Mouse (Mus musculus): Measurements from ENCODE around the gene Cd248. TPM values are rescaled to one million over a fixed set of nuclear protein-coding genes. Genes with fewer than 3 reads are reported as not detected.

The Cd248 gene
- total and polyA plus RNA-seq, 2 experiments from 2014 or later: 16.3 to 20.8 TPM

DNA sequence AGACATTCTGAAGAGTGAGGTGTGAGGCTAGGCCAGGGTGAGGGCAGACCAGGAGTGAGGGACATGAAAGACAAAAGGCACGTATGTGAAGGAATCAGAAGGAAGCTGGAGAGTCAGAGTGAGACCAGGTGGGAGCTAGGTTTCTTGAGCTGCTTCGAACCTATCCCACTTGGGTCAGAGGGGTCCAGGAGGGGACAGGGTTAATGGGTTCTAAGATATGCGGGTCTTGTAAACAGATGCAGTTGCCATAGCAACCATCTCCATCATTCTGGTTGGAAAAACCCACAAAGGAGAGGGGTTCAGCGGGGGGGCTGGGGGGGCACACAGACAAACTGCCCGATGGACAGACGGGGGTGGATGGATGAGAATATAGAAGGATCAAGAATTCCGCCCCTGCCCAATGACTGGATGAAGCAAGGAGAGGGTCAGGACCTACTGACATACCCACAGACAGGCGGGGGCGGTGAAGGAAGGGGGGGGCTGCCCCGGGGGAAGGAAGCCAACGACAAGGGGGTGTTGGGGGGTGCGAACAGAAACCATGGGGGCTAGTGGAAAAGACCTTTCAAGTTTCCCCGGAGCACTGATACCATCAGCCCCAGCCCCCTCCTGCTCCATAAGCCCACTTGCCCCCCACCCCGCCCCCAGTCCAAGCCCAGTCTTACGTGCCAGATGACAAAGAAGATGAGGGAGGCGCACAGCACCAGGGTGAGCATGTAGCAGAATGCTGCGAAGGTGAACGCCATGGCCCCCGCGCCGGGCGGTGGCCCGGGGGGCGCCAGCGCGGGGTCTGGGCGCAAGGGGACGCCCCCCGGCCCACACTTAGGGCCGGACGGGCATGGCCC, 29.9 kb downstream of the Cd248 start:
- no peak for TF ChIP-seq CTCF (IDR thresholded peaks at IDR 0.05; ENCODE audit: low read depth)
- peak overlapping the region; percentile 94 for H3K4me3 ChIP-seq (ENCODE audit: low read depth, low read length)
- peak overlapping the region; percentile 74 for H3K4me2 ChIP-seq (ENCODE audit: low read depth)
- no peaks in the 10 kb centered on the region for H3K27me3 ChIP-seq (ENCODE audit: insufficient read depth, low read length)
- H3K9me3 ChIP-seq (ENCODE audit: low read length): no peaks in the 10 kb centered on the region
- DNase-seq (peak; percentile 73), ATAC-seq (peak; percentile 46; the same call in 1 of the 2 replicates)
- peak overlapping the region; percentile 97 for H3K27ac ChIP-seq (ENCODE audit: low read depth, low read length)
- peaks cover 40% of the 10 kb centered on the region for H3K36me3 ChIP-seq (ENCODE audit: insufficient read depth)
- peak overlapping the region; percentile 99 for H3K9ac ChIP-seq
- WGBS: 3% methylated on average over 25 of the region's 31 CpGs
- H3K4me1 ChIP-seq (ENCODE audit: insufficient read depth): peaks cover 38% of the 10 kb centered on the region

DNA sequence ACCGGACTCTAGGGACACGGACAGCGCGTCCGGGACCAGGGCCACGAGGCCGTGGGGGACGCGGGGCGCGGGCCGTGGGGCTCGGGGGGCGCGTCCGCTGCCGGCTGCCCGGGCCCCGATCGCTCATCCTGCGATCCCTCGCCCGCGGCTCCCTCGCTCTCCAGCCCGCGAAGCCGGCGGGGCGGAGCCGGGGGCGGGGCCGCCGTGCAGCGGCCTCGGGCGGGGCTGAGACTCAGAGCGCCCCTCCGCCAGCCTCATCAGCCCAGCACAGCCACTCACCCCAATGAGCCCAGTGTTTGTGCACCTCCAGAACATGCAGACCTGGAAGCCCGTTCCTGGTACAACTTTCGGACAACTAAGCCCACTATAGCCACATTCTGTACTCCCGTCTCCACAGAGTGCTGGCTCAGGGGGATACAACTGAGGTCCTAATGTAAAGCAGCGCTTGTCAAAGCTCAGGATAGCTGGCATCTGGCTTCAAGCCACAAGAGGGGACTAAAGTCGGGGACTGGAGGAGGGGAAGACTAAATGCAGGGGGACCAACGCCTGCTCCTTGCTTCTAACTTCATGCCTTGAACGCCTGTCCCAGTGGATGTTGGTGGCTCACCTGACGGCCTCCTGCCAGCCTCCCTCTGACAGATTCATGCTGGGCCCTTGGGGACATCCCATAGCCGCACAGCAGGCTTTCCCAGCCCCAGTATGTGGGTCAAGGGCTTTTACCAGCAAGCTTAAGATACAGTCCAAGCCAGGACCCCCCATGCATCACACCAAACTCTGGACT, 30.7 kb downstream of the Cd248 start, which contains the start of gene Cnih2:
Cnih2 (minus strand) TSS at position 159 of the 781 bp plus-strand sequence.
- no peak for TF ChIP-seq CTCF (IDR thresholded peaks at IDR 0.05; ENCODE audit: low read depth)
- H3K4me3 ChIP-seq (ENCODE audit: low read depth, low read length): peak within 1 kb of the TSS; percentile 94
- no peaks in the 10 kb centered on the region for H3K27me3 ChIP-seq (ENCODE audit: insufficient read depth, low read length)
- ATAC-seq: peak; percentile 72
- peaks cover 38% of the 10 kb centered on the region for H3K4me1 ChIP-seq (ENCODE audit: insufficient read depth)
- peak within 1 kb of the TSS; percentile 99 for H3K9ac ChIP-seq
- H3K27ac ChIP-seq (ENCODE audit: low read depth, low read length): peak within 1 kb of the TSS; percentile 97
- 2% methylated on average over 45 of the region's 48 CpGs for WGBS
- H3K9me3 ChIP-seq (ENCODE audit: low read length): no peaks in the 10 kb centered on the region
- DNase-seq: peak; percentile 86
- H3K36me3 ChIP-seq (ENCODE audit: insufficient read depth): peaks cover 41% of the 10 kb centered on the region
- H3K4me2 ChIP-seq (ENCODE audit: low read depth): peak within 1 kb of the TSS; percentile 74

- peaks cover 10% of the 10 kb centered on the region for H3K4me1 ChIP-seq (ENCODE audit: insufficient read depth)
- peak overlapping the region; percentile 95 for H3K4me2 ChIP-seq (ENCODE audit: low read depth)
- H3K36me3 ChIP-seq (ENCODE audit: insufficient read depth): peaks cover 70% of the 10 kb centered on the region
- peak overlapping the region; percentile 83 for H3K4me3 ChIP-seq (ENCODE audit: low read depth, low read length)
- ATAC-seq (no peak), DNase-seq (no peak)
- 22% methylated on average over 9 of the region's 9 CpGs for WGBS
- TF ChIP-seq CTCF (IDR thresholded peaks at IDR 0.05; ENCODE audit: low read depth): no peak
- H3K9ac ChIP-seq: peak overlapping the region; percentile 89
- no peaks in the 10 kb centered on the region for H3K27me3 ChIP-seq (ENCODE audit: insufficient read depth, low read length)
- H3K27ac ChIP-seq (ENCODE audit: low read depth, low read length): peak overlapping the region; percentile 96
- no peaks in the 10 kb centered on the region for H3K9me3 ChIP-seq (ENCODE audit: low read length)
Measured at GRCm38 (mm10) chr19:5106074-5106473, 38.2 kb downstream of the Cd248 start.

- peaks cover 73% of the 10 kb centered on the region for H3K36me3 ChIP-seq (ENCODE audit: insufficient read depth)
- H3K4me3 ChIP-seq (ENCODE audit: low read depth, low read length): peak within 1 kb of the TSS; percentile 83
- peaks cover 10% of the 10 kb centered on the region for H3K4me1 ChIP-seq (ENCODE audit: insufficient read depth)
- peak; percentile 97 for ATAC-seq
- peak within 1 kb of the TSS; percentile 95 for H3K4me2 ChIP-seq (ENCODE audit: low read depth)
- no peaks in the 10 kb centered on the region for H3K9me3 ChIP-seq (ENCODE audit: low read length)
- peak; percentile 100 for DNase-seq
- WGBS: under 1% methylated on average over 46 of the region's 46 CpGs
- H3K27ac ChIP-seq (ENCODE audit: low read depth, low read length): peak within 1 kb of the TSS; percentile 96
- TF ChIP-seq CTCF (IDR thresholded peaks at IDR 0.05; ENCODE audit: low read depth): no peak
- H3K27me3 ChIP-seq (ENCODE audit: insufficient read depth, low read length): no peaks in the 10 kb centered on the region
- peak within 1 kb of the TSS; percentile 89 for H3K9ac ChIP-seq
Measured at GRCm38 (mm10) chr19:5106731-5107191, 38.9 kb downstream of the Cd248 start, which contains the start of gene Rab1b. Rab1b (minus strand) TSS chr19:5107072.

DNA sequence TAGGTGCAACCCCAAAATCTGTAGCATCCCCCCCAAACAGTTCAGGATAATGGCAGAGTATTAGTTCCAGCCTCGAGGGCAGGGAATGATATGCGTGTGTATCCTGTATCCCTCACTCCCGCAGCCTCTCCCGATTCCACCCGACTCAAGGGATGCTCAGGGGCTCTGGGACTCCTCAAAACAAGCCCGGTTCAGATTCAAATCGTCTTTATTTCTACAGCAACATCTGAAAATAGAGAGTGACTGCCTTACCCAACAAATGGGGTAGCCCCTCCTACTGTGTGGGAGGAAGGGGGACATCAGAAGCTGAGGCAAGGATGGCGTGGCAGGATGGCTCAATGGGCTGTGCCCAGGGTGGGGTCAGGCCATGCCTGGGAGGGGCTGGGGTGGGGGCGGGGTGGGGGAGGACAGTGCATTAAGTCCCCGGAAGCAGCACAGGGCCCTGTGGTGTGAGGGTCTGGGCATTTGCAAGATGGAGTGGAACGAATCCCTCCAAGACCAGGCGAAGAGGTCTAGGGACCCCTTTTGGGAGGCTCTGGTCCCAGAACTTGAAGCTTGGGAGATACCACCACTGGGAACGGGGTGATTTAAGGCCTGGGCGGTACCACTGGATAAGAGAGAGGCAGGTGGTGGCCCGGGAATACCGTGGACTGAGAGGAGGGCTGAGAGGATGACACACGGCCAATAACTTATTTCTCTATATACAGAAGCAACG, 39.8 kb downstream of the Cd248 start:
- Histone ChIP-seq H3K36me3 (ENCODE audit: insufficient read depth) (peaks cover 73% of the 10 kb centered on the region), H3K9me3 (ENCODE audit: low read length) (no peaks in the 10 kb centered on the region), H3K9ac (no peak overlapping the region), H3K4me2 (ENCODE audit: low read depth) (no peak overlapping the region), H3K4me3 (ENCODE audit: low read depth, low read length) (no peak overlapping the region), H3K27me3 (ENCODE audit: insufficient read depth, low read length) (no peaks in the 10 kb centered on the region), H3K4me1 (ENCODE audit: insufficient read depth) (peaks cover 10% of the 10 kb centered on the region), H3K27ac (ENCODE audit: low read depth, low read length) (peak overlapping the region; percentile 64)
- 80% methylated on average over 18 of the region's 18 CpGs for WGBS
- no peak for DNase-seq
- no peak for ATAC-seq
- TF ChIP-seq CTCF (IDR thresholded peaks at IDR 0.05; ENCODE audit: low read depth): no peak

DNA sequence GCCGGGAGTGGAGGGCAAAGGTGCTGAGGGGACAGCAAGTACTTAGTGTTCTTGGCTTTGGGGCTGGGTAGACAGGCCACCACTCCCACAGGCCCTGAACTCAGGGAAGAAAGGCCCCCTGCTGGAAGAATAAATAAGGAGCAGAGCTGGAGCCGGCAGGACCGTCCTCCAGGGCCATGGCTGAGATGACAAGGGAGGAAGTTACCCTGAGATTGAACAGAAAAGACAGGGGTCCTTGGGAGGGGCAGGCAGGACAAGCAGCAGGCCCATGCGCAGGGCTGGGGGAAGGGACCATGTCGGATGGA, 40.3 kb downstream of the Cd248 start:
- no peak overlapping the region for H3K4me2 ChIP-seq (ENCODE audit: low read depth)
- no peak overlapping the region for H3K4me3 ChIP-seq (ENCODE audit: low read depth, low read length)
- H3K27ac ChIP-seq (ENCODE audit: low read depth, low read length): no peak overlapping the region
- H3K36me3 ChIP-seq (ENCODE audit: insufficient read depth): peaks cover 70% of the 10 kb centered on the region
- H3K9me3 ChIP-seq (ENCODE audit: low read length): no peaks in the 10 kb centered on the region
- 31% methylated on average over 5 of the region's 5 CpGs for WGBS
- no peak overlapping the region for H3K9ac ChIP-seq
- H3K27me3 ChIP-seq (ENCODE audit: insufficient read depth, low read length): no peaks in the 10 kb centered on the region
- TF ChIP-seq CTCF (IDR thresholded peaks at IDR 0.05; ENCODE audit: low read depth): peak; percentile 51
- peaks cover 10% of the 10 kb centered on the region for H3K4me1 ChIP-seq (ENCODE audit: insufficient read depth)
- no peak for ATAC-seq
- DNase-seq: no peak

Measured in forebrain, postnatal 0 days (tissue).